Mouse (Mus musculus) liver, adult 2 months (tissue): Measurements from ENCODE around the gene Herc6.

ENCODE experiments used
- CTCF ChIP-seq: fragments of 200-500 bp; IDR thresholded peaks from 2 replicates; pipeline ENCODE4 v1.5.1; 2011; ENCODE audit warnings: low read depth, low read length, control low read depth
- POLR2A ChIP-seq: fragments of 200-500 bp; IDR thresholded peaks from 2 replicates; pipeline ENCODE4 v1.6.1; 2011; ENCODE audit warnings: low read length, control low read depth; ENCODE audit not compliant: insufficient read depth; ENCODE audit errors: extremely low read depth

DNA sequence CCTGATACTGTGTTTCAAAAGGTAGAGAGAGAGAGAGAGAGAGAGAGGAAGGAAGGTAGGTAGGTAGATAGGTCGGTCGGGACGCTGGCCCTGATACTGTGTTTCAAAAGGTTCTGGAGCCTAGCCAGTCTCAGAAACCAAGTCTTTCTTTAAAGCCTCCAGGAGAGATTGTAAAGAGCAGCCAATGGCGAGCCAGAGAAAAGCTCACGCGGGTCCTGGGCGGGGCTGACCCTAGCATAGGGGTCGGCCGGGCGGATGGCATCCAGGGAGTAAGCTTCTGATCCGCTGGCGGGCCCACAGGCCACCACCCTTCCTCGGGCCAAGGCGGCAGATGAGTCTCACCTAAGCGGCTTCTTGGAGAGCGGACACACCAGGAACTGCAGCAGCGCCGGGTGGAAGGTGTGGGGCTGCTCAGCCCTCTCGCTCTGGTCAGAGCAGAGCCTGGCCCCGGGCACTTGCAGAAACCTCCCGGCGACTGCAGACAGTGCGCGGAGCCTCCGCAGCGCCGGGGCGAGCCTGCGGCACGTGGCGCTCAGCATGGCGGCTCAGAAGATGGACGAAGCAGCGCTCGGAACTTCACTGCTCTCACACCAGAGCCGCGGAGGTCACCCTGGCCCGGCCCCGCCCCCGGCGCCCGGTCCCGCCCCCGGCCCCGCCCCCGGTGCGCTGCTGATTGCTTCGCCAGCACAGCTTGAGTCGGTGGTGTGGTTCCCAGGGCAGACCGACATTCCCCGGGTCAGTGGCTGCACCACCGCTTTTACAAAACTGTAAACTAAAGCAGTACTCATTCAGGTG lies 110.9 kb downstream of the Herc6 start, which contains the start of gene Pyurf:
- TF ChIP-seq CTCF = no peak
- peak; percentile 68 for TF ChIP-seq POLR2A
